Mouse (Mus musculus) embryo, embryonic 10 days (tissue): ENCODE measurements around the gene Itga2b.
A peak's percentile ranks its signal among the peaks of the same experiment; 100 is the strongest.

Experiments
- DNase-seq: peaks from one replicate; pipeline ENCODE4 v3.0.0-alpha.2; 2015; ENCODE audit warnings: low spot score

Gene Itga2b

DNA sequence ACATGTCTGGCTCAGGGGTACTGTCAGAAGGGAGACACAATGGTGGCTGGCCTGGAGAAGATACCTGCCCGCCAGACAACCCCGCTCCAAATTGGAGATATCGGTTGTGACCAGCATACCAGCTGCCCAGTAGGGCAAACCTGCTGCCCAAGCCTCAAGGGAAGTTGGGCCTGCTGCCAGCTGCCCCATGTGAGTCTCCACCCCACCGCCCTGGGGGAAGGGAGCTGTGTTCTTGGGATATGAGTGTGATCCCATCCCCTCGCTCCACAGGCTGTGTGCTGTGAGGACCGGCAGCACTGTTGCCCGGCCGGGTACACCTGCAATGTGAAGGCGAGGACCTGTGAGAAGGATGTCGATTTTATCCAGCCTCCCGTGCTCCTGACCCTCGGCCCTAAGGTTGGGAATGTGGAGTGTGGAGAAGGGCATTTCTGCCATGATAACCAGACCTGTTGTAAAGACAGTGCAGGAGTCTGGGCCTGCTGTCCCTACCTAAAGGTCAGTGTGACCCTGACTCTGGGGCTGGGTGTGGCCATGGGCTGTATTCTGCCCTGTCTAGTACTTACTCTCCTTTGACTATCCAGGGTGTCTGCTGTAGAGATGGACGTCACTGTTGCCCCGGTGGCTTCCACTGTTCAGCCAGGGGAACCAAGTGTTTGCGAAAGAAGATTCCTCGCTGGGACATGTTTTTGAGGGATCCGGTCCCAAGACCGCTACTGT is 34.0 kb downstream of the Itga2b start:
- DNase-seq, result no peak

DNA sequence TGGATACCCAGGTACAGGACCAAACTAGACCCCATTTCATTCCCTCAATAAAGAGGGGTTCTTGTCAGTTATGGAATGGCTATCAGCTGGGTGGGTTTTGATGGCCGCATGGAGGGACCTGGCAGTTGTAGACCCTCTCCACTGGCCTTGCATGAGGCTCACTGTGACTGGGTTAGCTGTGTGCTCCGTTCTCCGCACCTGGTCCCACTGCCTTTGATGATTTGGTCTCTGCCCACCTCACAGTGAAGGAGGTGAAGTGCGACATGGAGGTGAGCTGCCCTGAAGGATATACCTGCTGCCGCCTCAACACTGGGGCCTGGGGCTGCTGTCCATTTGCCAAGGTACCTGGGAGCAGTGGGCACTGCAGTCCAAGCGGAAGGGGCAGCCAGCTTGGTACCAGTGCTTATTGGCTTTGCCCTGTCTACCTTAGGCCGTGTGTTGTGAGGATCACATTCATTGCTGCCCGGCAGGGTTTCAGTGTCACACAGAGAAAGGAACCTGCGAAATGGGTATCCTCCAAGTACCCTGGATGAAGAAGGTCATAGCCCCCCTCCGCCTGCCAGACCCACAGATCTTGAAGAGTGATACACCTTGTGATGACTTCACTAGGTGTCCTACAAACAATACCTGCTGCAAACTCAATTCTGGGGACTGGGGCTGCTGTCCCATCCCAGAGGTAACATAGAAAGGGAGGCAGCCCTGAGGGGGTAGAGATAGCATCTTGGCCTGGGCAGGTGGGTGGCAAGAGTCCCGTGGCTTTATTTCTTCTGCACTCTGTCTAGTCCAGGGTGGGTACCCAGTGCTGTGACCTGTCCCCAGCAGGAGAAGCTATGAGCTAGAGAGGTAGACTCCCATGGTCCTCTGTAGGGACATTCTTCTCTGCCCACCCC is 34.9 kb downstream of the Itga2b start:
- no peak for DNase-seq

DNA sequence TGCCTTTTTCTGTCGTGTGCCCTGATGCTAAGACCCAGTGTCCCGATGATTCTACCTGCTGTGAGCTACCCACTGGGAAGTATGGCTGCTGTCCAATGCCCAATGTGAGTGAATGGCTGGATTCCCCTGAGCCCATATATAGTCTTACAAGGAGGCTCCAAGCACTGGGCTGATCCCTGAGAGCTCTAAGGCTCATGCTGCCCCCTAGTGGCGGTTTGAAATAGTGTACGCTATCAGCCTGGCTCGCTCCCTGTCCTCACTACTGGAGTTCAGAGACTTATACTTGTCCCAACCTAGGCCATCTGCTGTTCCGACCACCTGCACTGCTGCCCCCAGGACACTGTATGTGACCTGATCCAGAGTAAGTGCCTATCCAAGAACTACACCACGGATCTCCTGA is 35.5 kb downstream of the Itga2b start:
- DNase-seq, result peak; percentile 94

DNA sequence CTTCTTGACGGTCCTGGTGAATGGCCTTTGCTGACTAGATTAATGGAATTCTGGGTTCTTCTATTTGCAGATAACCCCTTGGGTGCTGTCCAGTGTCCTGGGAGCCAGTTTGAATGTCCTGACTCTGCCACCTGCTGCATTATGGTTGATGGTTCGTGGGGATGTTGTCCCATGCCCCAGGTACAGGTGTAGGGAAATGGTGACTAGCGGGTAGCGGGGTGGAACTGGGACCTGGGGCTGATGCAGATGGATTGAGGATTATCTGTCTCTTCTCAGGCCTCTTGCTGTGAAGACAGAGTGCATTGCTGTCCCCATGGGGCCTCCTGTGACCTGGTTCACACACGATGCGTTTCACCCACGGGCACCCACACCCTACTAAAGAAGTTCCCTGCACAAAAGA is 36.1 kb downstream of the Itga2b start:
- no peak for DNase-seq

DNA sequence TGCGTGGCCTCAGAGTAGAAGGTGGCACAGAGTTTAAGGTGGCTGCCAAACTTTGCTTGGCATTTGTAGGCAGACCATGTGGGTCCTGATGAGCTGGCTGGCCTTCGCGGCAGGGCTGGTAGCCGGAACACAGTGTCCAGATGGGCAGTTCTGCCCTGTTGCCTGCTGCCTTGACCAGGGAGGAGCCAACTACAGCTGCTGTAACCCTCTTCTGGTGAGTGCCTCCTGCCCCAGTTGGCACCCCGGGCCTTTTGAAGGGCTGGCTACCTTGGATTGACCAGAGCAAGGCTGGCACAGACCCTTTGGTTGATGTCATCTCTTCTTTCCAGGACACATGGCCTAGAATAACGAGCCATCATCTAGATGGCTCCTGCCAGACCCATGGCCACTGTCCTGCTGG is 37.0 kb downstream of the Itga2b start:
- no peak for DNase-seq

- no peak for DNase-seq
These were observed 37.6 kb downstream of the Itga2b start for GRCm38 (mm10) chr11:102432115-102432843.

DNA sequence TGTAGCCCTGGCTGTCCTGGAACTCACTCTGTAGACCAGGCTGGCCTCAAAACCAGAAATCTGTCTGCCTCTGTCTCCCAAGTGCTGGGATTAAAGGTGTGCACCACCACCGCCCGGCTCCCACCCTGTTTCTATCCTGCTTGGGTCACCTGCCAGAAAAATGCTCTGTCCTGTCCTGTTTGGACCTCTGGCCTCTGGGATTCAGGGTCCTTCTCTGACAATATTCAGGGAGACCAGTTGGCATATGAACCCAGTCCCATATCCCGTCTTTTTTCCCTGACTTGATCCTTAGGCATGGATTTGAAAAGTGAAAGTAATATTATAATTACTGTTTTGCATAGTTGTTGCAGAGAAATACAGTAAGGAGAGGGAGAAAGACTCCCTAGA is 38.2 kb downstream of the Itga2b start:
- no peak for DNase-seq

DNA sequence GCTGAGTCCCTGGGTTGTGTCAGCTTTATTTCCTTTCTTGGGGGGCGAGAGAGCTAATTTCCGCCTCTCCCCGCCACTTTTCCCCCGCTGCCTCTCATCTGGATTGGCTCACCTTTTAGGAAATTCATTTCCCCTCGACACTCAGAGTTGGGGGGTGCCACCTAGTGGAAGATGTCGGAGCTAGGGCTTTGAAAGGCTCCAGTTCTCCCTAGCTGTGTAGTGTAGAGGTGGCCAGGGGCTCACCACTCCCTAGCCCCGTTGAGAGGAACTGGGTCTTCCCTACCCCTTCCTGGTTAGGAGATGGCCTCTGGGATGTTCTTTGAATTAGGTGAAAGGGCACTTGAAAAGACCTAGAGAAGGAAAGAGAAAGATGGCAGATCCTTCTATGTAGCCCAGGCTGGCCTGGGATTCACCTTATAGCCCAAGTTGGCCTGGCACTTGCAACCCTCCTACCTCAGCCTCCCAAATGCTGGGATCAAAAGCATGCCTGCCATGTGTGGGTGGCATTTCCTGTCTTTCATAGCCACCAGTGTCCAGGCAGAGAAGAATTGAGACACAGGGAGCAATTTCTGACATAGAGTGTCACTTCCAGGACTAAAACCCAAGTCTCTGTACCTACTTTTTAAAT is 38.8 kb downstream of the Itga2b start:
- peak; percentile 91 for DNase-seq

DNA sequence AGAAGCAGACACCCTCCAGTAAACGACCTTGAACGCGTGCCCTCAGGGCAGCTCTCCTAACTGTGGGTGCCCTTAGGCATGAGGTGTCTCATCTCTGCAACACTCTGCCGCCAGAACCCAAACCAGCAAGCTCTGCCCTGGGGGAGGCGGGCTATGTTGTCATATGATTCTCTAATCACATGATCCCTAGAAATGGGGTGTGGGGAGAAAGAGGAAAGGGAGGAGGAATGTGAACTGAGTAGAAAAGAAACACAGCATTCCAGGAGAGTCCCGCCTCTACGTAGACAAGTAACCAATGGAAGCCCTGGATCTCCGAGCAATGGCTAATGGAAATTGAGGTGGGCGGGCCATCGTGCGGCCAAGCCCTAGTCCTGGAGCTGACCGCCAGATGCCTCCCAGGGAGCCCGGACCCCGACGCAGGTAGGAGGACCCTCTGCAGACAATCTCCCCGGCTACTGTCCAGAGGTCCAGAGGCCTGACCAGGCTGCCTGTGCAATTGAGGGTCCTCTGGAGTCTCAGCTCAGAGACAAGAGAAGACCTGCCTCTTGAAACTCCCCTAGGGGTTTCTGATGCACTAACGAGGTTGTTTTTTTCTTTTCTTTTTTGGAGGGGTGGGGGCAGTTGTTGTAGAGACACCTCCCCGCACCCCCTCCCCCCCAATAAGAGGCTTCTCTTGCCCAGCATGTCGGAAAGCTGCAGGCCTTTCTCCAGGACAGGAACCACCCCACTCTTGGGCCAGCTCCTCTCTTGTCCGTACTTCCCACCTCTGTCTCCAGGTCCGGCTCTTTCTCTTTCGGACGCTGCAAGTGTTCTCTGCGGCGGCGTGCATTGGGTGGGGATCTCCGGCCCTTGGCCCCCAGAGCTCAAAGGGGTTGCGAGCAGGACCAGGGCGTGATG is 39.6 kb downstream of the Itga2b start, which contains the start of gene Grn:
Gene Grn (plus strand): TSS at position 195 of the 897 bp plus-strand sequence.
- DNase-seq, result peak; percentile 97

GRCm38 (mm10) chr11:102429551-102429950 is 40.4 kb downstream of the Itga2b start:
- no peak for DNase-seq

DNA sequence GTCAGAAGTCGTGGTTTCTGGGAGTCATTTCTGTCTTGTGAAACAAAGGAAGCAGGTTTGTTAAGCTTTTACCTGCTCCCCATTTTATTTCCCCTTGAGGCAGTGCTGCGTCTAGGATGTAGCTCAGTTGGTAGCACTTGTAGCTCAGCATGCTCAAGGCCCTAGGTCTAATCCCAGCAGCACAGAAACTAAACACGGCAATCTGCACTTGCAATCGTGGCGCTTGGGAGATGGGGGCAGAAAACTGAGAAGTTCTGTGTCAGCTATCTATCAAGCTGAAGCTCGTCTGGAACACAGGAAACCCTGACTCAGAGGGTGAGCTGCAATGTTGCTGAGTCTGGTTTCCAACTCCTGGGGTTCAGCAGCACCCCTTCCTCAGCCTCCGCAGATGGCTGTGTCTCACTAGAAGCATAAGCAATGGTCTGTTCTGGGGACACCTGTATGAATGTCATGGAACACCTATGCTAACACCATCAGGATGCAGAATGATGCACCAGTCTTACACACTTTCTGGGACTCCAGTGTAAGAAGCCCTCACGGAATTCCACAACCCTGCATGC is 40.9 kb downstream of the Itga2b start:
- DNase-seq, result no peak

- DNase-seq, result no peak
These were observed 44.2 kb downstream of the Itga2b start for GRCm38 (mm10) chr11:102425555-102426316.

DNA sequence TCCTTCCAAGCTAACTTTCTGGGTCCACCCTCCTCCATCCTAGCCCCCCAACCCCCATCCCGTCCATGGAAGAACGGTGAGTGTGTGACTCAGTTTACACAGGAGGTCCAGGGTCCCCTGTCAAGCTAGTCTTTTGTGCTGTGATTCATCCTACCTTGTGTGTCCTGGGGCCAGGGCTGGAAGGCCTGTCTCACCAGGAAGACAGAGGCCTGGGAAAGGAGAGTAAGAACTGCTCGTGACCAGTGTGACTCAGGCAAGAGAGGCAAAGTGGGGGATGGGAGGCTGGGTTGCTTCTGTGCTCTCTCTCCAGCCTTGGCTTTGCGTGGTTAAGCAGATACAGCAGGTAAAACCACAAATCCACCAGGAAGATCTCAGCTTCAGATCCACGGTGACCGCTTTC is 45.3 kb downstream of the Itga2b start:
- no peak for DNase-seq

GRCm38 (mm10) chr11:102421559-102421958 is 48.4 kb downstream of the Itga2b start:
- no peak for DNase-seq

DNA sequence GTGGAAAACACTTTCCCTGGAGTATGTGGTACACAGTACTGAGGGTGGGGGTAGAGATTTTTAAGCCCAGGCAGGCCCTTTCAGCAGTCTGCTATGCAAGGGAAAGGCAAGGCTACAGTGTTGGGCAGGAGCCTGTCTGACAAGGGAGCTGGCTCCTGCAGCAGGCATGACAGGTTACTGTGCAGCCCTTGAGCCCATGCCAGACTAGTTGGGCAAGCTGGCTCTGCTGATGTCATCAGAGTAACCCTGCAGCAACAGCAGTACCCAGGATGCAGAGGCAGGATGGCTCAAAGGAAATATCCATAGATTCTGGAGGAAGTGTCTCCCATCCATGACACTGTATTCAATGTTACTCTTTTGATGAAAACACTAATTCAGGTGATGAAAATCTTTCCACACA is 51.0 kb downstream of the Itga2b start:
- no peak for DNase-seq

DNA sequence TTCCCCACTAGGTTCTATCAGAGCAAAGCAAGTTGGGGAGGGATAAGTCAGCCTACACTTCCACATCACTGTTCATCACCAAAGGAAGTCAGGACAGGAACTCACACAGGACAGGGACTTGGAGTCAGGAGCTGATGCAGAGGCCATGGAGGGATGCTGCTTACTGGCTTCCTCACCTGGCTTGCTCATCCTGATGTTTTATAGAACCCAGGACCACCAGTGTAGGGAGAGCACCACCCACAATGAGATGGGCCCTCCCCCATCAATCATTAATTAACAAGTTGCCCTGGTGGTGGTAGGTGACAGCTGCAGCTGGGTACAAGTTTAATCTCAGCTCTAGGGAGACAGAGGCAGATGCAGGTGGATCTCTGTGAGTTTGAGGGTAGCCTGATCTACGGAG is 52.8 kb downstream of the Itga2b start:
- no peak for DNase-seq

DNA sequence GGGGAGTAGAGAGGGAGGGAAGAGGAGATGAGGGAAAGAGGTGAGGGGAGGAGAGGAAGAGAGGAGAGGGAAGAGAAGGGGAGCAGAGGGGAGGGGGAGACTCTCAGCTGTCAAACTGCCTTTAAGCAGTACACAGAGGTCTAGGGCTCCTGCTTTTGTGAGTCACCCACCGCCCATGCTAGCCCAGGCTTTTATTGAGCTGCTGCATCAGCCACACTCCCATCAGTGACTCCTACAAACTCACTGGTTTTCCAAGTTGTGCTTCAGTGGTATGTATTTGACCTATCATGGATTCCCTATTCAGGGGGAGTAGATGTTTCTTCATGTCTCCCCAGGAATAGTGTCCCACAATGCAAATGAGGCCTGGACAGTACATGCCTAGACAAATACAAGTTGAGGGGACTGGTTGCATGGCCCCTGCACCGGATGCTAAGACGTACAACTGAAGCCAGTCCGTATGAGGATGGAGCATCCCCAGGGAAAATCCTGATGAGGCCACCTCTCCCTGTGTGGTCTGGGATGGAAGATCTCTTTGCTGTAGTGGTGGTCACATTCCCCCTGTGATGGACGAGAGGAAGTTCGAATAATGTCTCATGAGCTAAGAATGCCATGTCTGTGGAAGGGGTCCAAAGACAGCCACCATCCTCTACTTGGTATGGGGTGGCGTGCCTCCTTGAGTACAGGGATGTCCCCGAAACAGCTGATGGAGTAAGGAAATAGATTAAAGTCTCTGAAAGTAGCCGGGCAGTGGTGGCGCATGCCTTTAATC is 54.7 kb downstream of the Itga2b start:
- no peak for DNase-seq

GRCm38 (mm10) chr11:102413059-102413458 is 56.9 kb downstream of the Itga2b start:
- DNase-seq, result no peak

GRCm38 (mm10) chr11:102411704-102412103 is 58.2 kb downstream of the Itga2b start:
- DNase-seq, result peak; percentile 95
